Mouse (Mus musculus) thymus, adult 2 months (tissue): ENCODE measurements at regions not wholly inside any gene's neighbourhood (a gene's known extent, or its start where the extent isn't known, plus 50 kb on each side); places are given as distances from the start of the nearest gene placed in this dataset.

Experiments
- CTCF ChIP-seq: fragments of 200-500 bp; IDR thresholded peaks from 2 replicates; pipeline ENCODE4 v1.5.1; 2012; ENCODE audit warnings: mild to moderate bottlenecking, control low read depth, low read length, moderate library complexity, borderline replicate concordance; ENCODE audit not compliant: control insufficient read depth, poor library complexity, insufficient read depth; ENCODE audit errors: extremely low read depth
- POLR2A ChIP-seq: fragments of 200-500 bp; IDR thresholded peaks from 2 replicates; pipeline ENCODE4 v1.6.1; 2012; ENCODE audit warnings: mild to moderate bottlenecking, low read length, control low read depth, moderate library complexity; ENCODE audit not compliant: control insufficient read depth, poor library complexity, insufficient read depth; ENCODE audit errors: extremely low read depth

GRCm38 (mm10) chr5:97598741-97599140 lies 141.9 kb upstream of the Gk2 start:
- TF ChIP-seq CTCF (no peak), POLR2A (no peak)
